Mouse (Mus musculus): ENCODE results near the gene Kcnk10. TPM values are rescaled to one million over a fixed set of nuclear protein-coding genes. Genes with fewer than 3 reads are reported as not detected.

Gene Kcnk10
- polyA plus RNA-seq, 1 experiment, result 0.32 TPM

GRCm38 (mm10) chr12:98445637-98446036 is 132.5 kb downstream of the Kcnk10 start:
- TF ChIP-seq POLR2A (IDR thresholded peaks at IDR 0.05; ENCODE audit: low read depth, low read length), result no peak
- TF ChIP-seq CTCF (IDR thresholded peaks at IDR 0.05; ENCODE audit: extremely low read depth, insufficient read length, insufficient replicate concordance, low read depth, low read length), result no peak
- Histone ChIP-seq H3K36me3 (ENCODE audit: control insufficient read depth, insufficient read depth, low read length) (no peaks in the 10 kb centered on the region), H3K27me3 (ENCODE audit: control insufficient read depth, insufficient read depth, low read length) (no peaks in the 10 kb centered on the region), H3K27ac (ENCODE audit: insufficient read depth, low read depth, low read length) (no peak overlapping the region), H3K4me3 (ENCODE audit: low read depth, low read length) (no peak overlapping the region), H3K4me1 (ENCODE audit: control insufficient read depth, insufficient read depth, insufficient read length, low read length) (no peaks in the 10 kb centered on the region)
- WGBS, result 69% methylated on average over 5 of the region's 5 CpGs

DNA sequence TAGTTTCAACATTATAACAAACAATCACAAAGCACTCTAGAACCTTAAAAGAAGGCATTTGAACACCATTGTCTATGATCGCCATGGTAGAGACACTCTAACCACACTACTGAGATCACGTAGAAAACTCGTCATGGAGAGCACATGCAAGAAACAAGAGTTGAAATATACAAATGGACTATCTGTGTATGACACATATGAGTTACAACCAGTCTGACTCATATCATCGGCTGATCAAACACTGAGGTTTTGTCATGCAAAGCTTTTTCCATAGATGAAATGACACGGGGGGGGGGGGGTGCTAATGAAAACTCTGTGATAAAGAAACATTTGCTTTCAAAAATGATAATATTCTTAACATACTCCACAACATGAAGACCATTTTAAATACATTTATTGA is 133.2 kb downstream of the Kcnk10 start:
- no peaks in the 10 kb centered on the region for H3K36me3 ChIP-seq (ENCODE audit: control insufficient read depth, insufficient read depth, low read length)
- no peak overlapping the region for H3K27ac ChIP-seq (ENCODE audit: insufficient read depth, low read depth, low read length)
- no peak overlapping the region for H3K4me3 ChIP-seq (ENCODE audit: low read depth, low read length)
- no peaks in the 10 kb centered on the region for H3K27me3 ChIP-seq (ENCODE audit: control insufficient read depth, insufficient read depth, low read length)
- TF ChIP-seq POLR2A (IDR thresholded peaks at IDR 0.05; ENCODE audit: low read depth, low read length), result no peak
- no peak for TF ChIP-seq CTCF (IDR thresholded peaks at IDR 0.05; ENCODE audit: extremely low read depth, insufficient read length, insufficient replicate concordance, low read depth, low read length)
- 80% methylated on average over 5 of the region's 5 CpGs for WGBS
- no peaks in the 10 kb centered on the region for H3K4me1 ChIP-seq (ENCODE audit: control insufficient read depth, insufficient read depth, insufficient read length, low read length)

GRCm38 (mm10) chr12:98443754-98444153 is 134.4 kb downstream of the Kcnk10 start:
- WGBS, result 84% methylated on average over 3 of the region's 3 CpGs
- Histone ChIP-seq H3K36me3 (ENCODE audit: control insufficient read depth, insufficient read depth, low read length) (no peaks in the 10 kb centered on the region), H3K27me3 (ENCODE audit: control insufficient read depth, insufficient read depth, low read length) (no peaks in the 10 kb centered on the region), H3K4me3 (ENCODE audit: low read depth, low read length) (no peak overlapping the region), H3K4me1 (ENCODE audit: control insufficient read depth, insufficient read depth, insufficient read length, low read length) (no peaks in the 10 kb centered on the region), H3K27ac (ENCODE audit: insufficient read depth, low read depth, low read length) (no peak overlapping the region)
- TF ChIP-seq POLR2A (IDR thresholded peaks at IDR 0.05; ENCODE audit: low read depth, low read length), result no peak
- TF ChIP-seq CTCF (IDR thresholded peaks at IDR 0.05; ENCODE audit: extremely low read depth, insufficient read length, insufficient replicate concordance, low read depth, low read length), result no peak

DNA sequence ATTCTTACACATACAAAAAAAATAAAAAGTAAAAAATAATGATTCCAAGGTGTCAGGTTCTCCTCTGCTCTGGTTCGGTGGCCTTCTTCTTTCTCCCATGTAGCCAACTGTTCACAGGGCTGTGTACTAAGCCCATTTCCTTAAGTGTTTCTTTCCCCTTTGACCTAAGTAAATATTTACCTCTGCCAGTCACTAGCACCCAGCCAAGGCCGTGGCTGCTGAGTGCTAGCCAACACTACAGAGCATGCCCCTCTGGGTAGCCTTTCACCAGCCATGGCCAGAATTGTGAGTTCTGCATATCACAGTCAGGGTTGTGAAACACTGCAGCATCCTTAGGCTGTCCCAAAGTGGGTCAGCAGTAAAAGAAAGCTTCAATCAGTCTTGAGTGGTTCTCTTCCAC is 140.0 kb downstream of the Kcnk10 start:
- 23% methylated on average over 2 of the region's 2 CpGs for WGBS

DNA sequence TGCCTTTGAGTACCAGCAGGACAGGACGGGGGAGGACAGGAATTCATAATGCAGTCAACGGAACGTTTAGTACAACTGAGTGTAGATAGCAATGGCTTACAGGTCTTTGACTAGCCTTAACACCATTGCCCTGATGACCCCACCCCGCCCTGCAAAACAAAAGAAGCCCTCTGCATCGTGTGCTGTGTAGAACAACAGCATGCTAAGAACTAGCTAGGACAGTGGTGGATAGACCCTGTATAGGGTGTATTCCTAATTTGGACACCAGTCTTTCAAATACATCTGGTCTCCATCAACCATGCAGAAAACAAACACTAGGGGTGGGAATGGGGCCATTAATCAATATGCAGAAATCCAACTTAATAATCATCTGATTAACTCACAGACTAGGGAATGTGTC is 147.4 kb downstream of the Kcnk10 start:
- Histone ChIP-seq H3K4me1 (ENCODE audit: control insufficient read depth, insufficient read depth, insufficient read length, low read length) (no peaks in the 10 kb centered on the region), H3K36me3 (ENCODE audit: control insufficient read depth, insufficient read depth, low read length) (peaks cover 6% of the 10 kb centered on the region), H3K27ac (ENCODE audit: insufficient read depth, low read depth, low read length) (no peak overlapping the region), H3K4me3 (ENCODE audit: low read depth, low read length) (no peak overlapping the region), H3K27me3 (ENCODE audit: control insufficient read depth, insufficient read depth, low read length) (no peaks in the 10 kb centered on the region)
- WGBS, result 78% methylated on average over 5 of the region's 5 CpGs
- no peak for TF ChIP-seq POLR2A (IDR thresholded peaks at IDR 0.05; ENCODE audit: low read depth, low read length)
- no peak for TF ChIP-seq CTCF (IDR thresholded peaks at IDR 0.05; ENCODE audit: extremely low read depth, insufficient read length, insufficient replicate concordance, low read depth, low read length)

More for the DNA sequence above, 140.0 kb downstream of the Kcnk10 start:
- H3K36me3 ChIP-seq (ENCODE audit: control insufficient read depth, insufficient read depth, low read length), result peaks cover 6% of the 10 kb centered on the region
- H3K4me1 ChIP-seq (ENCODE audit: control insufficient read depth, insufficient read depth, insufficient read length, low read length), result no peaks in the 10 kb centered on the region
- H3K27me3 ChIP-seq (ENCODE audit: control insufficient read depth, insufficient read depth, low read length), result no peaks in the 10 kb centered on the region
- TF ChIP-seq POLR2A (IDR thresholded peaks at IDR 0.05; ENCODE audit: low read depth, low read length) (no peak), CTCF (IDR thresholded peaks at IDR 0.05; ENCODE audit: extremely low read depth, insufficient read length, insufficient replicate concordance, low read depth, low read length) (no peak)
- H3K27ac ChIP-seq (ENCODE audit: insufficient read depth, low read depth, low read length), result no peak overlapping the region
- H3K4me3 ChIP-seq (ENCODE audit: low read depth, low read length), result no peak overlapping the region

- TF ChIP-seq CTCF (IDR thresholded peaks at IDR 0.05; ENCODE audit: extremely low read depth, insufficient read length, insufficient replicate concordance, low read depth, low read length) (no peak), POLR2A (IDR thresholded peaks at IDR 0.05; ENCODE audit: low read depth, low read length) (no peak)
- no peak overlapping the region for H3K27ac ChIP-seq (ENCODE audit: insufficient read depth, low read depth, low read length)
Observed at GRCm38 (mm10) chr12:98421340-98421739, 156.8 kb downstream of the Kcnk10 start.

GRCm38 (mm10) chr12:98419849-98420248 is 158.3 kb downstream of the Kcnk10 start:
- Histone ChIP-seq H3K27ac (ENCODE audit: insufficient read depth, low read depth, low read length) (no peak overlapping the region), H3K27me3 (ENCODE audit: control insufficient read depth, insufficient read depth, low read length) (no peaks in the 10 kb centered on the region), H3K4me1 (ENCODE audit: control insufficient read depth, insufficient read depth, insufficient read length, low read length) (no peaks in the 10 kb centered on the region), H3K36me3 (ENCODE audit: control insufficient read depth, insufficient read depth, low read length) (no peaks in the 10 kb centered on the region), H3K4me3 (ENCODE audit: low read depth, low read length) (no peak overlapping the region)
- 68% methylated on average over 6 of the region's 6 CpGs for WGBS
- TF ChIP-seq CTCF (IDR thresholded peaks at IDR 0.05; ENCODE audit: extremely low read depth, insufficient read length, insufficient replicate concordance, low read depth, low read length), result no peak
- TF ChIP-seq POLR2A (IDR thresholded peaks at IDR 0.05; ENCODE audit: low read depth, low read length), result no peak

More at GRCm38 (mm10) chr12:98421340-98421739, 156.8 kb downstream of the Kcnk10 start:
- Histone ChIP-seq H3K36me3 (ENCODE audit: control insufficient read depth, insufficient read depth, low read length) (no peaks in the 10 kb centered on the region), H3K27me3 (ENCODE audit: control insufficient read depth, insufficient read depth, low read length) (no peaks in the 10 kb centered on the region), H3K4me3 (ENCODE audit: low read depth, low read length) (no peak overlapping the region), H3K4me1 (ENCODE audit: control insufficient read depth, insufficient read depth, insufficient read length, low read length) (no peaks in the 10 kb centered on the region)
- 80% methylated on average over 7 of the region's 7 CpGs for WGBS

All from small intestine, adult 2 months (tissue).